Mouse (Mus musculus) liver, embryonic 14.5 days (tissue): ENCODE measurements at regions not wholly inside any gene's neighbourhood (a gene's known extent, or its start where the extent isn't known, plus 50 kb on each side); places are given as distances from the start of the nearest gene placed in this dataset.

Source experiments
- CTCF ChIP-seq: IDR thresholded peaks from 2 replicates; pipeline ENCODE4 v1.5.1; 2016; ENCODE audit warnings: antibody characterized with exemption, low read depth, control low read depth
- EP300 ChIP-seq: IDR thresholded peaks from 2 replicates; pipeline ENCODE4 v1.6.1; 2016; ENCODE audit warnings: antibody characterized with exemption, low read depth

DNA sequence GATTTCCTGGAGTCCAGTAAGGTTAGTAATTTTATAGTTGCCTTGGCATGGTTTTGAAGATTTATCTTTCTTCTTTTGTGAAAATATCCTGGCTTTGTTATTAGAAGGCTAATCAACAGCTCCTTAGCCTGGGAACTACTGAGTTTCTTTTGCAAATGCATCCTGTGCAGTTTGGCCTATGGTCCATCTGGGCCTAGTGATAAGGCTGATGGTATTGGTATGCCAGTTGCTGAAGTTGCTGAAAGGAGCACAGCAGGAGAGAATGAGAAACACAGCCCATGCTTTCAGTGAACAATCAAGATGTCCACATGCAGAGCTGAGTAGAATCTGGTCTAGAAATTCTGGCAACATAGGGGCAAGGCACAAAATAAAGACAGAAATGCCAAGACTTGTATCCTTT lies 105.2 kb upstream of the Col5a2 start:
- TF ChIP-seq EP300 (no peak), CTCF (no peak)
